Mouse (Mus musculus) adrenal gland, adult (tissue): Measurements from ENCODE around the gene Tdp2.
A peak's percentile ranks its signal among the peaks of the same experiment; 100 is the strongest.

ENCODE experiments used
- DNase-seq, 2 experiments: peaks; one replicate each; pipeline ENCODE4 v3.0.0; 2022 to 2023; ENCODE audit warnings: low spot score in 1 of 2; ENCODE audit not compliant: inconsistent age in 2 of 2

Gene Tdp2

GRCm38 (mm10) chr13:24831353-24832130 lies at the start of gene Tdp2, which contains the start of gene Acot13:
Tdp2 (plus strand) TSS chr13:24831679.
Acot13 (minus strand) TSS chr13:24831540.
- peak; percentile 95 to 97 for DNase-seq

DNA sequence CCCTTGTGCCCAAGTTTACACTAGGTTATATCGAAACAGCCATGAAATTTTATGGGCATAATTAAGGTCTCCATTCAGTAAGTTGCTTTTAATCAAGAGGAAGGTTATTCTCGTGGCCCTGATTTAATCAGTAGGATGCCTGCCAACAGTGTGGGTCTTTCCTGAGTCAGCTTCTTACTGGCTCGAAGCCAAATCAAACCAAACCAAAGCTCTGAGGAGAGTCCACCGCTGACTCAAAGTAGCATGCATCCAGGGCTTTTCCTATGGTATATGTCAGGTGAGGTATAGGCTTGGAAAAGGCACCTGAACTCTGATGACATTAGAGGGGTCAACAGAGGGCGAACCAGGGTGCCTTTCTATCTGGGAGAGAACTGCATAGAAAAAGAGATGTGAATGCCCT lies 49.6 kb upstream of the Tdp2 start:
- peak; percentile 81 to 93 for DNase-seq

DNA sequence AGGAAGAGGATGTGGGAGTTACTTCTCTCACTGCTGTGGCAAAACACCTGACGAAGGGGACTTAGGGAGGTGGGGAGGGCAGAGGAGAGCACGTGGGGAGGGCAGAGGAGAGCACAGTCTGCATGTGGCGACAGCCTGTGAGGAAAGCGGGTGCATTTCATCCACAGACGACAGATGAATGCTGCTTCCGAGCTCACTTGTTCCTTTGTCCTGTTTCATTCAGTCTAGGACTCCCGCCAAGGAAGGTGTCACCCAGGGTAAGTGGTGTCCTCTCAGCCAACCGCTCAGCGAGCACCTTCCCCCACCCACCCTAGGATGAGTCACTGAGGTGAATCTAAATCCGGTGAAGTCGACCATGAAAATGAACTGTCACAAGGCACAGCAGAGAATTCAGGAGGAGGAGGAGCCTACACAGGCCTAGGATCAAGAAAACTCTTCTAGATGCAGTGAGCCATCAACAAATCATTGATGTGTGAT lies 45.4 kb upstream of the Tdp2 start:
- peak; percentile 49 to 56 for DNase-seq

GRCm38 (mm10) chr13:24787477-24787876 lies 44.0 kb upstream of the Tdp2 start:
- no peak for DNase-seq

GRCm38 (mm10) chr13:24791349-24791748 lies 40.1 kb upstream of the Tdp2 start:
- peak; percentile 24 to 70 for DNase-seq

GRCm38 (mm10) chr13:24792411-24793045 lies 39.0 kb upstream of the Tdp2 start:
- DNase-seq = peak; percentile 58 to 80

GRCm38 (mm10) chr13:24798686-24799085 lies 32.8 kb upstream of the Tdp2 start:
- DNase-seq = no peak

DNA sequence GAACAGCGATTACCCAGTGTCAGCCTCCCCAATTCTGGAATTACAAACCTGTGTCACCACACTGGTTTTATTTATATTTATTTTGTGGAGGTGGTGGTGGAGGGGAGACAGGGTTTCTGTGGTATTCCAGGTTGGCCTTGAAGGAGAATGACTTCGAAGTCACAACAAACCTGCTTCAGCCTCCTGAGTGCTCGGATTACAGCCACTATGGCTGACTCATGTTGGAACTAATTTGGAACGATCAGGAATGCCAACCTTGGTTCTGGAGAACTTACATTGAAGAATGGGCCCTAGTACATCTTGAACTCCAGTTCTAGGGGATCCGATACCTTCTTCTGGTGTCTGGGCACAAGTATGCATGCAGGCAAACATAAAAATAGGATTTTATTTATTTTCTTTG lies 32.1 kb upstream of the Tdp2 start:
- DNase-seq = peak in 1 of 2 experiments; percentile 37

DNA sequence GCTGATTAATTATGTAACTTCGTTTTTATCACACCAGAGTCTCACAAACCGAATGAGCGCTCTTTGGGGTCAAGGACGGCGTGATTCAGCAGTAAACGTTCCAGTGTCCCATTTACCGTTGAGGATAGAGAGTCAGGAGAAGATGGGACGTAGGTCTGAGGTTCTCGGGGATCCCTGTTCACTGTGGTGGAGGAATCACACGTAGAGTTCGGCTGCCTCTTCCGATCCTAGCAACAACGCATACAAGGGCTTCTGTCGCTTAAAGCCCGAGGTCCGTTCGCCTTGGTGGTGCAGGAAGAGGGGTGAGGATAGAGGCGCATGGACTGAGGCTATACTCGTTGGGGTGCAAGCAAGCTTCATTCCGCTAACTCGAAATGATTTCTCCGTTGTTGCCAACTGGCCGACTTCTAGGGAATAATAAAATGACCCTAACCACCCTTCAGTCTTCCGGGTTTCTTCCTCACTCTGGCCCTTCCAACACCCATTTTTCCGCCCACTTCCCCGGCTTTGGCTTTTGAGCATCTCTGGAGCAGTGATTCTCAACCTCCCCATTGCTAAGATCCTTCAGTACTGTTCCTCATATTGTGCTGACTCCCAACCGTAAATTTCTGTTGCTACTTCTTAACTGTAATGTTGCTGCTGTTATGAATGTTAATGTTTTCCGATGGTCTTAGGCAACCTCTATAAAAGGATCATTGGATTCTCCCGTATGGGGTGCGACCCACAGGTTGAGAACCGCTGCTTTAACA lies 31.4 kb upstream of the Tdp2 start:
- DNase-seq = peak; percentile 87 to 95

DNA sequence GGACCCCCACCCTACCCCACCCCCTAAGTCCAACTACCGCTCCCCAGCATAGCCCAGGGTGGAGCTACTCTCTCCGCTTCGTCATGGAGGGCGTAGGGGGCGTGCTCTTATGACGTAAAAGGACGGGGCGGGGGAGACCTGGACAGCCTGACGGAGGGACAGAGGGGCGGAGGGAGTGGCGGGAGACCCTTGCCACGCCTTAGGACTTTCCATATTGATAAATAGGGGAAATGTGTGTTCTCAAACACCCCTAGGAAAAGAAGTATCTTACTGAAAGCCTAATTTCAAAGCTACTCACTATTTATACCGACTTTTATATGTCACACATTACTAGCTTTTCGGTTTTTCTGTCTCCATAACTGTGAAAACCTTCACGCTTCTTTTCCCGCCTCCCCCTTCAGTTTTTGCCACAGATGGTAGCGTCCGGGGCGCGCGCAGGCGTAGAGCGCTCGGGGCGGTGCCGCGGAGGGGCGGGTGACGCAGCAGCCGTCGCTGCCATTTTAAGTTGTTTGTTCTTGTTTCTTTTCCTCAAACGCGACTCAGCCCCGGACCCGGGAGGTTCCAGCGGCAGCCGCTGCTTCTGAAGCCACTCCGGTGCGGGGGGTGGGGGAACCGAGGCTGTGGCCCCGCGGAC lies 30.7 kb upstream of the Tdp2 start:
- DNase-seq = peak; percentile 98 to 99

- no peak for DNase-seq
These were observed 30.1 kb upstream of the Tdp2 start, which contains the start of gene BC005537 for GRCm38 (mm10) chr13:24801308-24801921. BC005537 (plus strand) TSS chr13:24801657.

DNA sequence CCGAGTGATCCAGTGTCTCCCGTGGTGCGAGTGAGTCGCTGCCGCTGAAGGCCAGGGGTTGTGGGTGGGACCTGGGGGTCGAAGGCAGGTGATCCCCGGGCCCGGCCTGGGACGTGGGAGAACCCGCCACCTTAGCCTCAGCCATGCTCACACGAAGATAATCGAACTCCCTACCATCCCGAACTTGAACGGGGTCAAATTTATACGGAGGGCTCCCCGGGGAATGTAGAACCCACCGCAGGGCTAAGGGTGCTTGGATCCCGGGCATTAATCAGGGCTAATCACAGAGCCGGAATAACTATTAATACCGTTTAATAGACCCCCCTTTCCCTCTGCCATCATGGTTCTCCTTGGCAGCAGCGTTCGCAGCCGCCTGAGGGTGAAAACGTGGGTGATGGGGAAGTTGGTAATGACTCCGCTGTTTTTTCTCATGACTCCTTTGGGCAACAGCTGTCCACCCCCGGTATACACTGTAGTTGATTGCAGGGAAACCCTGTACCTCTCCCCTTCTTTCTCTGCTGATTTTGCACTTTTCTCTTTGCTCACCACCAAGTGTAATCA lies 29.3 kb upstream of the Tdp2 start:
- peak; percentile 54 to 78 for DNase-seq

- no peak for DNase-seq
These were observed 28.3 kb upstream of the Tdp2 start for GRCm38 (mm10) chr13:24803196-24803595.

GRCm38 (mm10) chr13:24806079-24806478 lies 25.4 kb upstream of the Tdp2 start:
- DNase-seq = peak; percentile 53 to 76

DNA sequence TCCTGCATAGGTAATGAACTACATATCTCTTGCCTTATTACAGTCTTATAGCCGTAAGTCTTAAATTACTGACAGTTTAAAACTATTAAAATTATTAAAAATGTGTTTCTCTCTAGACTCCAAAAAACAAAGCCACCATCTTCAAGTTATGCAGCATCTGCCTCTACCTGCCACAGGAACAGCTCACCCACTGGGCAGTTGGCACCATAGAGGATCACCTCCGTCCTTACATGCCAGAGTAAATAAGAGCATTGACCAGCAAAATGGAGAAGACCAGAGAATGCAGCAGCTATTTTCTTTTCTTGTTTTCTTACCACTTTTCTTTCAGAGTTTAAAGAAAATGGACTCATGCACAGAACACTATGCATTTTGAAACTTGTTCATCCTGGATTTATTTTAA lies 19.0 kb upstream of the Tdp2 start:
- no peak for DNase-seq

DNA sequence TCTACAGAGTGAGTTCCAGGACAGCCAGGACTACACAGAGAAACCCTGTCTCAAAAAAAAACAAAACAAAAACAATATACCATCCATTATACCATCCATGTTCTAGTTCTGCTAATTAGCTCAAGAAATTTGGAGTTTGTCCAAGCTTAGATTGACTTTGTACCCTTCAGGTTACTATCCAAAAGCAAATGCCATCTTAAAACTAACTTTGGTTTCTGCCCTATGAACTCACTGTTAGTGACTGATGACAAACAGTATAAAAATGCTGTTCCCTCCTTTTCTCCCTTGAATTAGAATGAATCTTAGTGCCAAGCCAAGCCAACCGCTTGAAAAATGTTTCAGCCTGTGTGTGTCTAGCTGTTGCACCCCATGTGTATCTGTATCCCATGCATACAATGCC lies 16.9 kb upstream of the Tdp2 start:
- DNase-seq = no peak

- DNase-seq = peak in 1 of 2 experiments; percentile 5
These were observed 15.1 kb upstream of the Tdp2 start for GRCm38 (mm10) chr13:24816125-24817092.

GRCm38 (mm10) chr13:24819931-24820330 lies 11.5 kb upstream of the Tdp2 start:
- DNase-seq = no peak
